Mouse (Mus musculus): ENCODE measurements around the gene Tbx15.
"Not testable (repeated sequence)": the region's sequence is repeated elsewhere in the genome, so short reads cannot be mapped to it uniquely, and the experiment has no call there.

The Tbx15 gene

DNA sequence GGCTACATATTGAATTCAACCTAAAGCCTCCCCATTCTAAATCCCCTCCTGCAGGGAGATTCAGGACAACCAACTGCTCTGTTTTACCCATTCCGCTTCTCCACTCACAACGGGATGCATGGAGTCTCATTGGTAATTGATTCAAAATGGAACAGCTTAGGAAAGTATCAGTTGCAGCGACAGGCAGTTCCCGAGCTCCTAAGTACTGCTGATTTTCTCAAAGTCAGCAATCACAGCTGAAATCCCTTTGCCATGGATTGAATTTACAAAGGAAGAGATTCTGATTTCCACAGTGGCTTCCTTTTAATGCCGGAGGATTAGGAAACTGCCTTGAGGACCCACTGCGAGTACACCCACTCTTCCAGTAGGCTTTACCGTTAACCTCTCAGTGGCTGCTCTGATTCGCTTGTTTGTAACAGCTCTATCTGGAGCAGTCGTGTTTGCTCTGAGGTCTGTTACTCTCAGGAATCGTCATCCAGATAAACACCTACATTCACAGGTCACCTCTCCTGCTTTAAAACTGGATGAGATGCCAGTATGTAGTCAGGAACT is 26.6 kb downstream of the Tbx15 start:
- no peak for DNase-seq (ENCODE audit: low read depth, low spot score)

DNA sequence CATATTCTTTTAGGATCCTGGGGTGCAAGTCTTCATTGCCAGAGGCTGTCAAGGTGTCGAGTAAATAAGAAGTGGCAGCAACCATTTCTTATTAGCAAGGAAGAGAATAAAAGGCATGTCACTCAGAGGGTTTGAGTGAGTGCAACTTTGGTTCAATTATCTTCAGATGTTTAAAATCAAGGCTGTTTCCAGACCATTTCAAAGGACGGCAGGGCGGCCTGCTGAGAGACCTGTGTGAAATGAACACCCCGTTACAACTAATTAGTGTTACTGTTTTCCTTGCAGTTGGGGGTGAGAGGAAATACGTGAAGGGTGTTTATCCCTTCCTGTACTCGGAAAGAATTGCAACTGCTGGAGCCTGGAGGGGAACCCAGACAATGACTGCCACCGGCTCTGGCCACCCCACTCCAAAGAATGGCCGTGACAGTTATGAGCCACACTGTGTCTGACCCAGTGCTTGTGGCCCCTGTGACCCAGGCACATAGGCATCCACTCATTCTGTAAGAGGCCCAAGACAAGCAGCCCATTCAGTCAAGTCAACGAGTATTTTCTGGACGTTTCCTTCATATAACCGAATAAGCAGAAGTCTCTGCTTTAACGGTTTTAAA is 37.9 kb downstream of the Tbx15 start:
- no peak for DNase-seq (ENCODE audit: low read depth, low spot score)

DNA sequence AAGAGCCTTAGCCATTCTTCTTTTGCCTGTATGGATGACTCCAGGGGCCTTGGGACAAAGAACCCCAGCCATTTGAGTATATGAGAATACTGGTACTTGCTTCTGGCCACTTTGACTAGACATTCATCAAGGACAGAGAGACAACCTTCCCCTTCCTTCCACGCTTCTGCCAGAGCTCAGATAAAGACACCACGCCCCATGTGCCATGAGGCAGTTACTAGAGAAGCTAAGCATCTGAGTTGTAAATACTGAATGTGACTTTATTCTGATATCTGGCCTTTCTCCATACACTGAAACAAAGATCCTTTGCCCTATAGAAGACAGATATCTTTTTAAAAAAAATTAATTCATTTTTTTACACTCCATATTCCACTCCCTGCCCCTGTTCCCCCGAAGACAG is 39.5 kb downstream of the Tbx15 start:
- no peak for DNase-seq (ENCODE audit: low read depth, low spot score)

DNA sequence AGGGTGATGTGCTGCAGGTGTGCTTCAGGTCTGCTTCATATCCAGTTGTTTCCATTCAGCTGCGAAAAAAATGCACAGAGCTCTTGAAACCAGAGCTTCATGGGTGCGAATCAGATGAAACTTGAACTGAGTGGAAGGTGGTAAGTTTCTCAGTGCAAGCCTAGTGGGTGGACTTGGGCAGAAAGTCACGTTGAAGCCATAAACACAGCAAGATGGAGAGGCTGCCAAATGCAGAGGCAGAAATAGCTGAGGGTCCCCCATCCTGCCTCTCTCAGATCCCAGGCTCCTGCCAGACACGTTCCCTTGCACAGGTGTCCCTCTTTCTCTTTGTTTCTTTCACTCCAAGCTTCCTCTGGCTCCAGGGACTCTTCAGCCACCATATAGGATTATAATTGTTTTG is 41.3 kb downstream of the Tbx15 start:
- no peak for DNase-seq (ENCODE audit: low read depth, low spot score)

DNA sequence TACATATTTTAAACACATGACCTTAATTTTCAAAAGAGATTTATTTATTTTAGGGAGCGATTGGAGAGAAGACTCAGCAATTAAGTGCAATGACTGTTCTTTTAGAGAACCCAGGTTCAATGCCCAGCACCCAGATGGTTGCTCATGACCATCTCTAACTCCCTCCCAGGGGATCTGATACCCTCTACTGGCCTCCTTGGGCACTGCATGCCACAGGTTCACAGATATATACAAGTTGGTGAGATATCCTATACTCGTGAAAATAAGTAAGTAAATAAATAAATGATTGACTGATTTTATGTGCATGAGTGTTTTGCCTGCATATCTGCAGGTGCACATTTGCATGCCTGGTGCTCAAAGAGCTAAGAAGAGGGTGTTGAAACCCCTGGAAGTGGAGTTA is 48.1 kb downstream of the Tbx15 start:
- no peak for DNase-seq (ENCODE audit: low read depth, low spot score)

DNA sequence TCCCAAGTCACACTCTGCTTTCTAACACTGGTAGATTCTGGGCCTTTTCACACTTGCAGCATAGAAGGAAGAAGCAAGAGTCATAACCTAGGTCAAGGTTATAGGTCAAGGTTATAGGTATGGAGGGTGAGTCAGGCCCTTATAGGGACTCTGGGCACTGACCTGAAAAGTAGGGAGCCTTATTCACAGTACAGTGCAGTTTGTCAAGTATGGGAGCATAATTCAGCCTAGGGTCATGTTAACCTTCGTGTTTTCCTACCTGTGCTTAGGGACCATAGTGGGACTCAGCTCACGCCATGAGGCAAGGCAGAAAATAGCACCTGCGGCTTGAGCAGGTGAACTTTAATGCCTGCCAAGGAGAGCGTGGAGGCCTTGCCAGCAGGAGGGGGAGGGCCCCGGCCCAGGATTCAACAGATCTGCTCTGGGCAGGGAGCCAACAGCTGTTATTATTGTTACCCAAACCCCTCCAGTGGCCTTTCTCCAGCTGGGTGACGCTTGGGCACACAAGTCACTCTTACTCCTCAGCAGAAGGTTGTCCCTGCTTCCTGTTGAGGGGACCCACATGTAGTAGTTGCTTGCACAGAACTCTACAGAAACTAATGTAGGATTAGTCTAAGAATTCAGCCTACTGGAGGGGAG is 50.0 kb downstream of the Tbx15 start:
- DNase-seq (ENCODE audit: low read depth, low spot score), result no peak

DNA sequence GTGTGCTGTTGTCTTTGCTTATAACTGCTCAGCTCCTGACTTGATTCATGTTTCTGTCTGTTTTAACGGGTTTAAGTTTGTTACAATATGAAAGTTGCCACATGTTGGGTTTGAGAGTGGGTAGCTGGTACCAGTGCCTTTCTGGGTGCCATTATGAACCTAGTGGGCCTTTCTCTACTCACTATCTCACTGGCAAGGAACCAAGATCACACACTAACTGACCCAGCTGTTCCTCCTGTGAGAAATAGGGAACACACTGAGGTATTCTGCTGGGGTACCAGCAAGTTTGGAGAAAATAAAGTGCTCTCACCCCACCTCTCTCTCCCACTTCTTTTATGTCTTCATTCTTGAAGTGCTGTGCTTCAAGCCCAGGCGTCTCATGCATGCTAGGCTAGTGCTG is 50.7 kb downstream of the Tbx15 start:
- DNase-seq (ENCODE audit: low read depth, low spot score), result no peak

DNA sequence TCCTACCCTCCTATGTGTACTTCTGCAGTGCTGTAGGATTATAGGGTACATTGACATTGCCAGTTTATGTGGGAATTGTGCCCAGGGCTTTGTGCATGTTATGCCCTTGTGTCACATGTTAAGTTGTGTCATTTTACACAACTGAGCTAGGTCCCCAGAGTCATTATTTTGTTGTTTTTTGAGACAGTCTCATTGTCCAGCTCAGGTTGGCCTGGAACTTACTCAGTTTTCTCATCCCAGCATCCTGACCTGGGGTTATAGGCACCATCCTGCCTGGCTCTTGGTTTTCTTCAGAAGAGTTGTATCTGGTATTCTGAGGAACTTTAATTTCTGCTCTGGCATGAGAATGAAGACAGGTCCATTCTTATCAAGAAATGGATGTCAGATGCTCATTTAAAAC is 51.2 kb downstream of the Tbx15 start:
- no peak for DNase-seq (ENCODE audit: low read depth, low spot score)

DNA sequence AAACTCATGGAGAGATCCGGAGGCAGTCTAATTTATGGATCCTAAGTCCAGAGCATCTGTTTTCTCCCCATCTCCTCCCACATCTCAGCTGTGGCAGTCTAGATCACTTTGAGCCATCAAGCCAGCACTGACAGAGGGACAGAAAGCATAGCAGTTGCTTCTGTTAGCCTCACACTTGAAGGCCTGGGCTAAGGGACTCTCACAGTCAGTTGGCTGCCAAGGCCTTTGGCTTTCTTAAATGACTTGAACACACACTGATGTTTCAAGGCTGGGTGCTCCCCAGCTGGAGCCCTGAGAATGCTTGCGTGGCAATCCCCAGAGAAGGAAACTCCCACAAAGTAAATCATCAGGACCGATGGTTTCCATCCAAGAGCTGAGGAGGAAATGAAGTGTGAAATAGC is 52.4 kb downstream of the Tbx15 start:
- no peak for DNase-seq (ENCODE audit: low read depth, low spot score)

DNA sequence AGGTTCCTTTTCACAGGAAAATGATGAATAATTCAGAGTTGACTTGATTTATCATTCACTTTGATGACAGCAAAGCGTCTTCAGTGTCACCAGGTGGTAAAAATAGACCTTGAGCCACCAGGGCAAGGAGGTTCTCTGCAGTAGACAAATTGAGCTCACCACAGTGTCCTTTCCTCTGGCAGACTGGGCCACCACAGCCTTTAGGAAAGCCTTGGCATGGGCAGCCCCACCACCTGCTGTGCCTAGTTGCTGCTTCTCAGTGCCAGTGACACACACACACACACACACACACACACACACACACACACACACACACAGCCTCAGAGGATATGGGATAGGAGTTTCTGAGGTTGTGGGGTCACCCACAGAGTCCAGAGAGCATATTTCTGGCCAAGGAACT is 54.0 kb downstream of the Tbx15 start:
- DNase-seq (ENCODE audit: low read depth, low spot score), result not testable (repeated sequence)

DNA sequence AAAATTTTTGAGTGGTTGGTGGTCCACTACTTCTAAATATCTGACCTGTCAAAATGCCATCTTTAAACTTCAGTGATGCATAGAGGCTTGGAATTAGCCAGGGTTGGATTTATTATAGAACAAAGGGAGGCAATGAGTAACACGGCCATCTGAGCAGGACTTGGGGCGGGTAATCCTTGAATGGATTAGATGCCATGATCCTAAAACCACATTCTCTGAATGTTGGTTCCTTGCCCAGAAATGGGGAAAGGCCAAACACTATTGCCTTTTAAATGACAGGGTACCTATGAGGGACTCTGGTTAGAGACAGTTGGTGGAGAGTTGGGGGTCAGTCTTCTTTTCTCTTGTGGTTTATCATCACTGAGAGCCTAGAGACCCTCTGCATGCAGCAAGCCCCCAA is 55.1 kb downstream of the Tbx15 start:
- no peak for DNase-seq (ENCODE audit: low read depth, low spot score)

DNA sequence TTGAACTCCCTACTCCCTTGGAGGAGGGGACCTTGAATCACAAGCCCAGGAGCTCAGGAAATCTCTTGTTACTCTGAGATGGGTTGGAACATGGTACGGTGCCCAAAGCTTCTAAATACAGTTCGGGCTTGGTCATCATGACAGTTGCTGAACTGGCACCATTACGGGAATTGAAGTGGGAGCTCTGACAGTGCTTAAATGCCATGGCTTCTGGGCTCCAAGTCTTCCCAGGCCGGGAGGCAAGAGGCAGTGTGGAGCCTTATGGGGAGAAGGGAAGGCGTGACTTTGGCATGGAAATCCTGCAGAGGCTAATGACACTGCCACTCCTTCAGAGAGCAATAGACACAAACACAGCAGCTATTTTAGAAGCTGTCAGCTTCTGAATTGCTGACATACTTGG is 56.0 kb downstream of the Tbx15 start:
- no peak for DNase-seq (ENCODE audit: low read depth, low spot score)

DNA sequence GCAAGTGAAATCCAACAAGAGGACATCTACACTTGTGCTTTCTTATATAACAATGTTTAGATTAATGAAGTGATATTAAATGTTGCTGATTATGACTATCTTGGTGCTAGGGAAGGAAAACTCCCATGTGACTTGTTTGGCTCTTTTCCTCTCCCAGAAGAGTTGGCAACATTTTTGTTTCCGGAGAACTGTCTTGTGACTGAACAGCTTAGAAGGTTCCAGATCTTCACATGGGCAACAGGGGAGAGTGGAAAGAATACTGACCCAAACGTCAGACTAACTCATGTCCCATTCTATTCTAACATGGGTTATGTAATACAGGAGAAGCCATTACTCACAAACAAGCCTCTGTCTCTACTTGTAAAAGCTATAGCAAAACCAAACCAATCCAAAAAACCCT is 60.7 kb downstream of the Tbx15 start:
- no peak for DNase-seq (ENCODE audit: low read depth, low spot score)

DNA sequence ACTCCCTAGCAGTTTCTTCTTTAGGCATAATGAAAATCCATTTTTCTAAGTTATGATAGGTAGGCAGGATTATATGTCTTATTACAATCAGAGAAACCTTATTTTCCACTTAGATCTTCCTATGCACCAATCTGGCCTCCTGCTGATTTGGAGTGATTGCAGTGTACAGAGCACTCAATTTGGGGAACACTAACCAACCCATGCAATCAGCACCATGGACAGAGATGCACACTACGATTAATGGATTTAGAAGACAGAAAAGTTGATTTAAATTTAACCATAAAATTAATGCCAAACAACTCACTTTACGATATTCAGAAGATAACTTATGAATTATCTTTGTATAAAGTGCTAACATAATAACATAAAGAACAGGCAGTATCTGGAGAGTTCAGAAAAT is 70.7 kb downstream of the Tbx15 start:
- DNase-seq (ENCODE audit: low read depth, low spot score), result no peak

DNA sequence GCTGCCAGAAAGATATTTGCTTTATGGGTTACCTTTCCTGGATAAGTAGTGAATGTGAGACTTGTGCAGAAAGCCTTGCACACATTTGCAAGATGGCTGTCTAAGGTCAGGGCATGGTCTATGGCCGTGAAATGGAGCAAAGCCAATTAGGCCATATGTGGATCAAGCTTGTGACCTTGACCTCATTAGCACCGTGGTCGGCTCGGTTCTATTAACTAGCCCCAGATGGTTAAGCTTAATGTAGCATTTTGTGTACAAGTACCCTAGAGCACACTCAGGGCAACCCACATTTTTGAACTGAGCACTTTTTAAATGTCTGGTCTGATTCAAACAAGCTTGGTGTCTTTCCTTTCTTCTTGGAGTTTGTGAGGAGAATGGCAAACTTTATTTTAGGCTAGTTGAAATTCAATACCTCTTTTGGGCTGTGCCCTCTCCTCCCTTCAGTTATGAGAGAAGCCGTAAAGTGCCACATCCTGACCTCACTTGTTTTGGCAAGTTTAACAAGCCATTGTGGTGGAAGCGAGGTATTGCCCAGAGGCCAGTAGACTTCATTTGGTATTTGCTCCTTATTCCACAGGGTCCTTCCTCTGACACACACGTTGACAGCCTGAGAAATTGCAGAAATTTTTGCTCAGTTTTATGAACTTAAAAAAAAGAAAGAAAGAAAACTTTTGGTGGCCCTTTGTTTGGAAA is 71.9 kb downstream of the Tbx15 start:
- no peak for DNase-seq (ENCODE audit: low read depth, low spot score)

DNA sequence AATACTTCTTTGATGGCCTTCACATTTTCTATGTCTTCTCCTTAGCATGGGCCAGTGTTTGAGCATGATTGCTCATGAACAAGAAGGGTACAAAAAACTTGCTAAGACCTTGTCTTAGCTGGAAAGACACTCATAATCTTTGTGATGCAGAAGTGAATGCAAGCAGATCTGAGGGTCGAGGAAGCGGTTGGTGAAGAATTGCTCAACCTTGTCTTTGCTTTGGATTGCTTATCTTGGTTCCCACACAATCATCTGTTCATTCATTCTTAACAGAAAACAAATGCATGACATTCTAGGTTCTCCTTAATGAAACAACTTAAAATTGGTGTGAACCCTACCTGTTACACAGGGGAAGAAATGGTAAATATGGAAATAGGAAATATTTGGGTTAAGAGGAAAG is 82.2 kb downstream of the Tbx15 start:
- no peak for DNase-seq (ENCODE audit: low read depth, low spot score)

DNA sequence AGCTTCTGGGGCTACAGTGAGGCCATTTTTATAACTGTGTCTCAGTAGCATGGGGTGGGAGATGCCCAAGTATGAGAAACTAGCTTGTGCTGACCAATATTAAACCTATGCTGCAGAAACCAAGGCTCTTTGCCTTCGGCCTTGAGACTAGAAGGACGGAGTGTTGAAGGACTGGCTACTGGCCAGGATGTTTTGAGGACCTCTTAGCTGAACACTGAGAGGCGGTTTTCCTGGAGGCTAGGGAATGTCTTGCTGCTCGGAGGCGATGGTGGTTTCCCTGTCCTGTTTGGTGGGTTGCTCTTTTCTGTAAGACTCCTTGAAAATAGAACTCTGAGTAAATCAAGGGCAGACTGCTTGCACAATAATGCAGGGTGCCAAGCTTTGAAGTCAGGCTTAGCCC is 89.1 kb downstream of the Tbx15 start:
- DNase-seq (ENCODE audit: low read depth, low spot score), result no peak

DNA sequence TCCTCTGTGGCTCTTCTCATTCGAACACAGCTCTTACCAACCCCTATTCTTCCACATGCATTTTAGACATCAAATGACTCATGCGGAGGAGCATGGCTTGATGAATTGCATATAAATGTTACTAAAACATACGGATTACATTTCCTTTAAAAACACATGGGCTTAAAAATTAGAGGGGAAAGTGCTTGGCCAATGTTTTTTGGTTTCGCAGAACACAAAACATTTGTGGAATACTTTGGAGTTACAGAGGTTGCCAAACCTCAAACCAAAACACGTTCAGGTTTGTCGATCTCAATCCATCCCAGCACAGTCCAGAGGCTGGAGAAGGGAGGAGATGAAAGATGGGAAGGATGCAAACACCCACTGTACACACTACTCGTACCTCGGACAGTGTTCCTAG is 90.9 kb downstream of the Tbx15 start:
- no peak for DNase-seq (ENCODE audit: low read depth, low spot score)

DNA sequence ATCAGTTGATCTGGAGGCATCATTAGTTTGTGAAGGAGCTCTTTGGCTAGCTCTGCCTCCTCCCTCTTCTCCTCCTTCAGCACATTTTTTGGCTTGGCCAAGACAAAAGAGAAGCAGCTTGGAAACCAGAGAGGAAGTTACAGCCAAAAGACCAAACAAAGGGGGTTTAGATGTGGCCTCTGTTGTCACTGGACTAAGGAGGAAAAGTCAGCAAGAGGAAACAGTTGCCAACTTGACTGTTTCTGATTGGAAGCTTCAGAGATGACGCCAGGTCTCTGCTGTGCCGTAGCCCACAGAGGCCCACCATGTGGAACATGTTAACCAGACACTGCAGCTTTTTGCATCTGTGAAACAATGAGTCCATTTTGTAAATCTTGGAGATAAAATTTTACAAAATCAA is 96.7 kb downstream of the Tbx15 start:
- no peak for DNase-seq (ENCODE audit: low read depth, low spot score)

DNA sequence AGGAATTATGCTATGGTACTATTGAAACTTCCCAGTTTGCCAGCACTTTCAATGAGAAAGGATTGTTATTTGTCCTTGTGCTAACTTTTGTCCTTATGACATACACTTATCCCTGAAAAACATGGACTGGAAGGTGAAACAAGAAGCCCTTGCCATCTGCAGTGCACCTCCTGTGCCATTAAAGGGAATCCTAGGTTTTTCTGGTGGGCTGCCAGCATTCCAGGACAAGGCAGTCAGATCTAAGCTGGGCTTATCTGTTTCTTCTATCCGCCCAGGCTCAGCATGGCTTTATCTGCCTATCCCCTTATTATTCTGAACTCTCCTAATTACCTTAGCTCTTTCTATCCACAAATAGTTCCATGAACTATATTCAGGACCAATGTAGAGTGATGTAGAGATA is 98.6 kb downstream of the Tbx15 start:
- DNase-seq (ENCODE audit: low read depth, low spot score), result no peak

DNA sequence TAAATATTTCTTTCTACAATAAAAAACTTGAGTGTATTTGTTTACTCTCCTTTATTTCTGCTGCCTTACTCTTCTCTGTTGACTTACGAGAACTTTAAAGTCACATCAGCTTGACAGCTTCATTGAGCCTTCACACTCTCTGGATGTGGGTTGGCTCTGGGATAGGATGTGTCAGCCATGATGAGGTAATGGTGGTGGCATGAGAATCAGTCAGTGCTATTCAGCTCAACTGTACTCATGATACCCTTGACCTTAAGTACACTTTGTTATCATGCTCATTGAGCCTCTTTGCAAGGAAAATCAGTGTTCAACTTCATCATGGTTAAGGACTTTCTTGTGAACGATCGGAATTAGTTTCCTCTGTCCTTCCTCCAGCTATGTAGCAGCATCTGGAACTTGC is 99.8 kb downstream of the Tbx15 start:
- DNase-seq (ENCODE audit: low read depth, low spot score), result no peak

DNA sequence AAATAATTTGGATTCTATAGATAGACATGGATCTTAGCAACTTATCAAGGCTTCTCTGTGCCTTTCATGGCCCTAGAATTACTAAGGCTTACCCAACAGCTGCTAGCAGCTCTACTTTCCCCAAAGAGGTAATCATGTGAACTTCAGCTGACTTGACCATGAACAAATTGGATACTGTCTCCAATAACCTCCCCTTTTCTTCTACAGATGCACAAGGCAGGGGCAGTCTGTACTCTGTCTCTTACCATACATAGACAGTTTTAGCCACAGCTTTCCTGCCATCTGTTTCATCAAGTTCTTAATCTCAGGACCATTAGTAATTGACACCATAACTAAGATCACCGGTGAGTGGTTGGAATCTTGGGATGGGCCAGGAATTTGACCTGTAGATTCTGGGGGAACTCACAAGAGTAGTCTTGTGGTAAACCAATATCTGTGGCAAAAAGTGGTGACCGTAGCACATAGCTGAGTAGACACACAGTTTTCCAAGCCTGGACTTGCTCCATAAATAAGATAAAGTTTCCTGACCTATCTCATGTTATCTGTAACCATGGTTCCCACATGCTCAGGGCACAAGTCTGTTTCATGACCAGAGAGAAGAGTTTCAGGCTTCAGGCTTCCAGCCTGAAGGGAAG is 139.6 kb downstream of the Tbx15 start:
- DNase-seq (ENCODE audit: low read depth, low spot score), result no peak

DNA sequence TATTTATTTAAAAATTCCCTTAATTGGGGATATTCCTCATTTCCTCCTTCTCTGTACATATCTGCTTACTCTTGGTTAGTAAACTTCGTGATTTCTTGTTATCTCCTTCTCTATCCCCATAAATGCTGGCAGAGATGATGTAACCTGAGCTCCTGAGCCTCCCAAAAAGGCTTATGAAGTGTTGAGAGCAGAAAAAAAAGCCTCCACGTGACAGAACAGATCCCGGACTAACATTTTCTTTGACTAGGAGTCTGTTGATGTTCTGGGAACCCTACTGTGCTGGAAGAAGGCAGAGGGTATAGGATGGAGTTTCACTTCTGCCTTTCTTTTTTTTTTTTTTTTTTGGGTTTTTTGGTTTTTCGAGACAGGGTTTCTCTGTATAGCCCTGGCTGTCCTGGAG is 146.9 kb downstream of the Tbx15 start:
- DNase-seq (ENCODE audit: low read depth, low spot score), result no peak
